Mouse (Mus musculus): Measurements from ENCODE around the gene R3hdm4.

DNA sequence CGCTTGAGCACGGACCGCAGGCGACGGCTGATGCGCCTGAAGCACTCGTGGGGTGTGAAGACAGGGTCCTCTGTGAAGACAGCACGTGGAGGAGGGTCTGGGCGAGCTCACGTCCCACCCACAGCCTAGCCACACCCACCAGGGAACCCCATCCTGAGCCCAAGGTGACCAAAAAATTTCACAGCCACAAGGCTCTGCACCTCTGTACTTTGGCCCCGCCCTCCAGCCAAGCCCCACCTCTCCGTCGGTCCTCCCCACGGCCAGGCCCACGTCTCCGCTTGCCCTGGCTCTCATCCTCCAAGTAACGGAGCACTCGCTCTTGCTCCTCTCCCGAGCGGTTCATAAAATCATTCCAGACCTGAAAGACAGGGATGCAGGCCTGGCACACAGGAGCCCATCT, 8.6 kb downstream of the R3hdm4 start:
- TF ChIP-seq CTCF (IDR thresholded peaks at IDR 0.05; ENCODE audit: borderline replicate concordance, insufficient read depth, low read length) = no peak
- no peak for TF ChIP-seq POLR2A (IDR thresholded peaks at IDR 0.05; ENCODE audit: low read depth, low read length)

All from embryonic fibroblast, embryonic 13.5 days (primary cell).